Mouse (Mus musculus) neural tube, embryonic 11.5 days (tissue): ENCODE measurements at regions not wholly inside any gene's neighbourhood (a gene's known extent, or its start where the extent isn't known, plus 50 kb on each side); places are given as distances from the start of the nearest gene placed in this dataset.

Experiments used
- ATAC-seq: fragments of 200-750 bp; cut with Nextera tagmentation; 2 replicates; pipeline ENCODE4 v1.8.0; 2017; ENCODE audit warnings: moderate number of reproducible peaks, mild to moderate bottlenecking, moderate TSS enrichment, moderate library complexity; ENCODE audit not compliant: insufficient read depth, low FRiP score, low TSS enrichment
- DNase-seq: peaks from one replicate; pipeline ENCODE4 v3.0.0-alpha.2; 2015; ENCODE audit warnings: low spot score
- H3K27ac ChIP-seq: fragments of 300-500 bp; sonication (generic); 2 replicates; pipeline ENCODE4 v1.5.1; 2014; ENCODE audit warnings: low read depth, mild to moderate bottlenecking, low read length
- H3K27me3 ChIP-seq: fragments of 300-500 bp; sonication (generic); 2 replicates; pipeline ENCODE4 v1.6.1; 2014; ENCODE audit warnings: mild to moderate bottlenecking, low read length, mixed read lengths; ENCODE audit not compliant: control insufficient read depth, insufficient read depth
- H3K36me3 ChIP-seq: fragments of 300-500 bp; sonication (generic); 2 replicates; pipeline ENCODE4 v1.6.1; 2014; ENCODE audit warnings: mild to moderate bottlenecking, low read length, moderate library complexity, mixed read lengths; ENCODE audit not compliant: control insufficient read depth, insufficient read depth
- H3K4me1 ChIP-seq: fragments of 300-500 bp; sonication (generic); 2 replicates; pipeline ENCODE4 v1.6.1; 2014; ENCODE audit warnings: low read length, mixed read lengths; ENCODE audit not compliant: control insufficient read depth, insufficient read depth
- H3K4me2 ChIP-seq: fragments of 300-500 bp; sonication (generic); 2 replicates; pipeline ENCODE4 v1.6.1; 2014; ENCODE audit warnings: low read depth, mild to moderate bottlenecking, moderate library complexity
- H3K4me3 ChIP-seq: fragments of 300-500 bp; sonication (generic); 2 replicates; pipeline ENCODE4 v1.5.1; 2014; ENCODE audit warnings: low read depth, low read length
- H3K9ac ChIP-seq: fragments of 300-500 bp; sonication (generic); 2 replicates; pipeline ENCODE4 v1.6.1; 2014; ENCODE audit warnings: mild to moderate bottlenecking, low read length
- H3K9me3 ChIP-seq: fragments of 300-500 bp; sonication (generic); 2 replicates; pipeline ENCODE4 v1.6.1; 2016; ENCODE audit warnings: low read length; ENCODE audit not compliant: control insufficient read depth
- WGBS: fragments of 180-500 bp; shearing (Covaris S2); extraction: QIAGEN DNeasy Blood & Tissue Kit; methylation state at CpG from one replicate; pipeline ENCODE4 v1.1.7; 2014; 5-methylcytosine and 5-hydroxymethylcytosine counted together

DNA sequence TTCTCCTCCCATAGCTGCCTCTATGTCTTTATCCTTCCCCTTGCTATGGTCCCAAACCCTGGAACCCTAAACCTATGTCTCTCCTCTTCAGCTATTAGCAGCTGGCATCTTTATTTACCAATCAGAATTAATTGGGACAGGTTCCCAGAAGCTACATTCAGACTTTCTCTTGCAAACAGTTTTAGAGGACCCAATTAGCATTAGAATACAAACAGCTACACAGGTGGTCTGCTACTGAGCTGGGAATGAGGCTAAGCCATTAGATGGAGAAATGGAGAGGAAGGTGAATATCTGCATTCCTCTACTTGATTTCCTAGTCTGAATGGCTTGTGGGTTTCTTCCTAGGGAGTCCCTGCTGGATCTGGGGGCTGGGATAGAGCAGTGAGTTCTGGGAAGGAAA, 611.9 kb downstream of the A830018L16Rik start:
- Histone ChIP-seq H3K4me3 (no peak overlapping the region), H3K27ac (no peak overlapping the region), H3K9me3 (no peaks in the 10 kb centered on the region), H3K4me2 (no peak overlapping the region), H3K27me3 (no peaks in the 10 kb centered on the region), H3K9ac (no peak overlapping the region), H3K36me3 (no peaks in the 10 kb centered on the region), H3K4me1 (no peaks in the 10 kb centered on the region)
- ATAC-seq (no peak), DNase-seq (no peak)

DNA sequence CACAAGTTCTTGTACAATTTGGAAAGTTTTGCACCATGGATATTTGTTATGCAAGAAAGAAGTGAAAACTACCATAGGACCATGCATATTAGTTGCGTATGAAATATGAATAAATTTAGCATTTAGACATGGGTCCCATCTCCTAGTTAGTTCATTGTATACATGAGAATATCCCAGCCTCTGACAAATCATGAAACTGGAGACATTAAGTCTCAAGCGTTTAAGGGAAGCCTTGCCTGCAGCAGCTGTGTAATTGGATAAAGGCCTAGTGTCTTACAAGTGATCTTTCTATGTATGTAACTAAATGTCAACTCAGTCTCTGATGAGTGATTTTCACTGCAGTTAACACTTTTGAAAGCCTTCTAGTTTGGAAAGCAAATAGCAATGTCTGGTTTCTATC, 613.5 kb downstream of the A830018L16Rik start:
- DNase-seq (no peak), ATAC-seq (no peak)
- H3K27me3 ChIP-seq: no peaks in the 10 kb centered on the region
- no peak overlapping the region for H3K4me3 ChIP-seq
- WGBS: 84% methylated on average over 2 of the region's 2 CpGs
- H3K36me3 ChIP-seq: no peaks in the 10 kb centered on the region
- no peak overlapping the region for H3K27ac ChIP-seq
- no peak overlapping the region for H3K9ac ChIP-seq
- H3K4me1 ChIP-seq: no peaks in the 10 kb centered on the region
- H3K4me2 ChIP-seq: no peak overlapping the region
- H3K9me3 ChIP-seq: no peaks in the 10 kb centered on the region

DNA sequence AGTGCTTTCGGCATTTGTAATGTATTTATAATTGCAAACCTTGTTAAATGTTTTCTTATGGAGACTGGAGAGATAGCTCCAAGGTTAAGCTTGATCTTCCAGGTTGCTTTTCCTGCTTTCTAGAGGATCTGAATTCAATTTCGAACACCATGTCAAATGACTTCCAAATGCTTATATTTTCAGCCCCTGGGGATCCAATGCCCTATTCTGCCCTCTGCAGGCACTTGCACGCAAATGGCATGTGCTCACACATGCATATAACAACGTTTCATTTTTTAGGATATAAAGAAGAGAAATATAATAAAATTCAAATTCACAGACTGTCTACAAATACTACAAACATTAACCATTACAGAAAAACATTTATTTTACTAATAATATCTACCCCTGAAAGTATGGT, 614.2 kb downstream of the A830018L16Rik start:
- H3K9ac ChIP-seq: no peak overlapping the region
- no peaks in the 10 kb centered on the region for H3K27me3 ChIP-seq
- DNase-seq (no peak), ATAC-seq (no peak)
- no peak overlapping the region for H3K4me2 ChIP-seq
- H3K36me3 ChIP-seq: no peaks in the 10 kb centered on the region
- 79% methylated on average over 4 of the region's 4 CpGs for WGBS
- no peak overlapping the region for H3K27ac ChIP-seq
- no peaks in the 10 kb centered on the region for H3K9me3 ChIP-seq
- H3K4me1 ChIP-seq: no peaks in the 10 kb centered on the region
- H3K4me3 ChIP-seq: no peak overlapping the region

DNA sequence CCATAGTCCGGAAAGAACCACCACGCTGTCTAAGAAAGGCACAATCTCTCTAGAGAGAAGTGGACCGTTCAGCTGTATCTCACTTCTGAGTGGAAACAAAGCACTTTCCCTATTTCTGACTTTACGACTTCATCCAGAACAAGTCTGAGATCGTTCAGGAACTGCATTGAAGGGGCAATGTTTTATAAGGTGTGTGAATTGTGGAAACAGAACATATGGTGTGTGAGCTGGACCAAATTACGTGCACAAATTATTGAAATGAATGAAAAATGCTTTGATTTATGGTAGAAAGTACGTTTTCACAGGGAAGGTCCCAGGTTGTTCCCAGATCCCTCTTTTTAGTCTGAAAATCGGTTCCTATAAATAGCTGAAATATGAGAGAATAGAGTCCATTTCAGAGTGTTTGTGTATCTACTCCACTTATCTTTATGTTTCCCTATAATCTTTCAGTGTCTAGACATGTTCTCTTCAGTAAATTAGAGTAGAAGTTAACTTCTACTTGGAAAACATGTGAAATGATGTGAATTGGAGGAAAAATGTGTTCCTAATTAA, 638.1 kb downstream of the A830018L16Rik start:
- Histone ChIP-seq H3K4me2 (no peak overlapping the region), H3K27me3 (no peaks in the 10 kb centered on the region), H3K27ac (no peak overlapping the region), H3K9me3 (no peaks in the 10 kb centered on the region), H3K4me3 (no peak overlapping the region), H3K4me1 (no peaks in the 10 kb centered on the region), H3K9ac (no peak overlapping the region), H3K36me3 (no peaks in the 10 kb centered on the region)
- ATAC-seq (no peak), DNase-seq (no peak)
- WGBS: 72% methylated on average over 8 of the region's 8 CpGs

DNA sequence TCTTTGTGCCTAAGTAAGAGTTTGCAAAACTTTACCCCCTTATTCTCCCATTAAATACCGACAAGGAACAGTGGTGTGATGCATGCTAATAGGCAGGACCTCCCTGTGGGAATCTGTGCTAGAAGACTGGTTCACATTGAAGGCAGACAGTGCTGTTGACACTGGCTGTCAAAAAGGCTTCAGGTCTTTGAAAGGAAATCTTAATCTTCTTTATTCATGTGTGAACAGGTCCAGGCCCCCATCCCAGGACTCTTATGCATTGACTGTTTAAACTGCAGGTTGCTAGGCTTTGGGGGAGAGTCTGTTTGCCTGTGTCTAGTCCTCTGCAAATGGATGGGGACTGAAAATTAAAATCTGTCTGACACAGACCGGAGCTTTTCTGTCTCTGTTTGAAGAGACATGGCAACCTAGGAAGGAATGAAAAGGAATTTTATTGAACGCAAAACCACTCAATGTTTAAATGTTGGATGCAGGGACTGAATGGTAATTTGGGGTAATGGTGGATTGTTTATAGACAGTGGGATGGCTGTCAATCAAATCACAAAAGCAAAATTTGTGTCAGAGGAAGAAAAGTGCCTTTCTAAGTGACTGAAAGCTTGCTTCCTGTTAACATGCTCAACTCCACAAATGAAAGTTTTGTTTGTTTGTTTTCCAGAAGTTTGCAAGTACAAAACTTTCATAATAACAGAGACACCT, 642.1 kb downstream of the A830018L16Rik start:
- Histone ChIP-seq H3K4me2 (no peak overlapping the region), H3K27me3 (no peaks in the 10 kb centered on the region), H3K36me3 (no peaks in the 10 kb centered on the region), H3K4me1 (no peaks in the 10 kb centered on the region), H3K9me3 (no peaks in the 10 kb centered on the region), H3K9ac (no peak overlapping the region), H3K4me3 (no peak overlapping the region), H3K27ac (no peak overlapping the region)
- WGBS: 51% methylated on average over 3 of the region's 3 CpGs
- peak; percentile 24 for DNase-seq
- peak; percentile 84 for ATAC-seq

DNA sequence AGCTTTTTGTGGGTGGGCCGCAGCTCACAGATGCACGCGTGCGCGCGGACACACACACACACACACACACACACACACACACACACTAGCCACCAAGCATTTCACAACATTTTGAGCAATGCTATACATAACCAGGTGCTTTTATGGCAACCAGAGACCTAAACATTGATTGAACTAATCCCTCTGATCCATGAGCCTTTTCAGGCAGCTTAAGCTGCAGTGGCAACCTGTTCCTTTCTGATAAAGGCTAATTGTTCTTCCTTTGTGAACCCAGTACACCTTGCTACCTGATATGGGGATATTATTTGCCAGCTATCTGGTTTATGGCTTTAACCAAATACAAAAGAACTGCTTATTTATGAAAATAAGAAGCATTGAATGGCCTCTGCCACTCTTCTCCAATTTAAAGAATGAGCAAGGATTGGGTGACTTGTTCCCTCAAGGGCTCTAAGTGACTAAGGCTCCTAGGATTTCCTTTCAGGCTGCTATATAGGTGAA, 651.2 kb downstream of the A830018L16Rik start:
- no peak overlapping the region for H3K27ac ChIP-seq
- H3K4me1 ChIP-seq: no peaks in the 10 kb centered on the region
- ATAC-seq (no peak), DNase-seq (no peak)
- H3K36me3 ChIP-seq: no peaks in the 10 kb centered on the region
- H3K9ac ChIP-seq: no peak overlapping the region
- no peaks in the 10 kb centered on the region for H3K9me3 ChIP-seq
- H3K4me3 ChIP-seq: no peak overlapping the region
- 98% methylated on average over 6 of the region's 6 CpGs for WGBS
- H3K27me3 ChIP-seq: no peaks in the 10 kb centered on the region
- H3K4me2 ChIP-seq: no peak overlapping the region

DNA sequence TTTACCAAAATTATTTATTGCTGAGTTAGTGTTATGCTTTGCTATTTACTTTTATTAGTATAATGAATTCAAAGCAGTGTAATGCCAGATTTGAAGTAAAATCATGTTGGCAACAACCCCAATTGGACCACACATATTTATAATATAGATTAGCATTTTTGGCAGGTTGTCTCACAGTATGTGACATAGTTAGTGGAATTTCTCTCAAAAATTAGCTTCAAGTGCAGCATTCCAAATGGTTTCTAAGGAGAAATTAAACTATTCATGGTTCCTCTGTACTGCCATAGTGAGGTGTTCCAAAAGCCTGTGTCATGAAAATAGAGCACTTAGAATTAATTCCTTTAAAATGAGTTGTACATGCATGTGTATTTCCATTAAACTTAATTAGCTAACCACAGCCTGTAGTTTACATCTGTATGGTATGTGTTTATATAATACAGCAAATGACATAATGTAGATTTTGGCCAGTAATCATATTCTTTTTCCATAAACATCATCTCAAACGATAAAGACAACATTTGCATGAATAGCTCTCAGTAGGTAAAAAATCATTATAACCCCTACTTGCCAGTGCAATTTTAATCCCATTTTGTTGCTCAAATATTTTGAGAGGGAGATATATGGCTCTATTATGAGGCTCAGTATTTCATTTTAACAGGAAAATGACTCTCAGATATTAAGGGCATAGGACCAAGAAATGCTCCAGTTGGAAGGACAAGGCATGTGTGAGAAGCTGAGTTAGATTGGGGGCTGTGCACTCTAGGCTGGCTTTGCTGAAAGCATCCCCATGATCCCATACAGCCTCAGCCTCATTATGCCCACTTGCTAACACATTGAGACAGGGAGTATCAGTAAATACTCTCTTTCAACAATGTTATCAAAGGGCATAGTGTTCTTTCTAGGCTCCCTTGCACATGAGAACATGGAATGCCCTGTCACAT, 678.9 kb downstream of the A830018L16Rik start:
- H3K27me3 ChIP-seq: no peaks in the 10 kb centered on the region
- no peak overlapping the region for H3K9ac ChIP-seq
- WGBS: 89% methylated on average over 1 of the region's 1 CpGs
- no peaks in the 10 kb centered on the region for H3K4me1 ChIP-seq
- no peaks in the 10 kb centered on the region for H3K36me3 ChIP-seq
- no peak overlapping the region for H3K4me2 ChIP-seq
- H3K9me3 ChIP-seq: no peaks in the 10 kb centered on the region
- no peak overlapping the region for H3K4me3 ChIP-seq
- ATAC-seq: no peak
- H3K27ac ChIP-seq: no peak overlapping the region
- DNase-seq: no peak

DNA sequence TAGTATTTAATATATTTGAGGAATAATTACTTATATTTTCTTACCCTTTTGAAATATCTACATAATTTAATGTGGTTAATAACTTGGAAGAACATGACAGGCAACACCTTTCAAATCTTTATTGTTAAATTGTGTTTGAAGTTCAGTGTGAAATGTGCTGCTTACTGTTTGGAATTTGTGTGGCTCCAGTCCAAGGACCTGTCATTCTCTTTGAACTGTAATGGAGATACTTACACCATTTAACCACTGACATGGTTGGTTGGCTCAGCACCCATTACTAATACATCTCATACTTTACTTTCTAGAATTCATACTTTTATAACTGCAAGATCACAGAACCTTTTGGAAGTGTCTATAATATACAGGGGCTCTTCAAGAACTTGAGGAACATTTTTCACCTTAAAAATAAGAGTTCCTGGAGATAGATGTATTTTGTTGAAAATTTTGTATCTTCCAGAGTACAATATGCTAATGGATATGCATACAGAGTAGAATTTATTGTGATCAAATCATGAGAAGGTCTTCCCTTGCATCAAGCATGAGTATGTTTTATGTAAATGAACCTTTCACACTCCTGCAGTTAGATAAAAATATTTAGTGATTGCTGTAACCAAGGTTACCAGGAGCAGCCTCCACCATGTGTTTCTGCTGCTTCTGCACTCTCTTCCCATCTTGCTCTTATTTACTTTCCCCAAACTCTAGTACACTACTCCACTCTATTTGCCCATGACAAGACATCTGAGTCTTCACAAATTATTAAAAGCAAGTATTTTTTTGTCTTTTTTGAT, 701.3 kb downstream of the A830018L16Rik start:
- Histone ChIP-seq H3K4me2 (no peak overlapping the region), H3K9me3 (no peaks in the 10 kb centered on the region), H3K27me3 (no peaks in the 10 kb centered on the region), H3K4me1 (no peaks in the 10 kb centered on the region), H3K4me3 (no peak overlapping the region), H3K36me3 (no peaks in the 10 kb centered on the region), H3K27ac (no peak overlapping the region), H3K9ac (no peak overlapping the region)
- no peak for ATAC-seq
- no peak for DNase-seq
